Mouse (Mus musculus): ENCODE data around the gene Slc52a3.

The Slc52a3 gene

DNA sequence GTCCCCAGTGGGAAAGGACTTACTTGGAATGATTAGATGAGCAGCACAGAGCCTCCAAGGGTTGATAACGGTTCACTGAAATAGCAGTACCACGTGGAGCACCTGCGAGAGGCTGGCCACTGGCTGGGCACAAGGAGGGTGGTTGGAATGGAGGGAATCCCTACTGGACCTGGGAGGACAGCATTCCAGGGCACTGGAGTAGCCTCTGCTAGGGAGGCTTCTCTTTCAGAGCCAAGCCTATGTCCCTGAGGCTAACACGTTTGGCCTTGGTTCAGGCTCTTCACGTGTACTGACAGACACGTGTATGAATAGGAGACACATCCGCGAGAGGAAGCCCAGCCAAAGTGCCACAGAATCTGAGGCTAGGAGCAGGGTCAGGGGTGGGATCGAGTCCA is 2.2 kb downstream of the Slc52a3 start:
- in situ Hi-C loops (cut with MboI, MseI), result loop anchor here (5.0 to 25.0 kb wide), 2 partner anchors 56 to 1686 kb away; partner anchors contain the start of gene Gm10130

GRCm38 (mm10) chr2:151998932-151999331 is 2.6 kb downstream of the Slc52a3 start:
- in situ Hi-C loops (cut with MboI, MseI), result loop anchor here (5.0 to 25.0 kb wide), 2 partner anchors 57 to 1687 kb away; partner anchors contain the start of gene Gm10130

DNA sequence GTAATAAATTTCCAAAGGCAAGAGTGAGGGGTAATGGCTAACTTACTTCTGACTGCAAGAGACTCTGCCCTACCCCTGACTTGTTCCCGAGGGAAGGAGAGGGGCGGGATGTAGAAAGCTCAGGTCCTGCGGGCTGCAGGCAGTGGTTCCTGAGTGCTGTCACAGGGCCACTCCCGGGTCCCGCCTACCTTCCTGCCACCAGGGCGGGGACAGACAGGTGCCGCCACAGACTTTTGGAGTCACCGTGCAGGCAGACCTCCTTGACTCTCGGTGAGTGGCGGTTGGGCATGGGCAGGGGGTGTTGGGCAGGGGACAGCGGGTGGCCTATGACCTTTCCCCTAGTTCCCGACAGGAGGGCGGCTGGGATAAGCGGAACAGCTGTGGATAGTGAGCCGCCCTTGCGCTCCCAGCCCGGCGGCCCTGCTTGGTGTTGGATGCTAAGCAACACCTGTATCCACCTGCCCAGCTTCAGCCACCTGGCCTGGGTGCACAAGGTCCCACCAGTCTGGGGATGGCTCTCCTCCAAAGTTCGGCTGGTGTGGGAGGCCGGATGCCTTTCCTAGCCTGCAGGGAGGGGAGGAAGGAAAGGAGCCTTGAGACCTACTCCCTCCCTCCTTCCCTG is 3.5 kb downstream of the Slc52a3 start:
- in situ Hi-C loops (cut with MboI, MseI), result loop anchor here (5.0 to 25.0 kb wide), 3 partner anchors 57 to 1687 kb away; partner anchors contain the start of gene Gm10130

- in situ Hi-C loops (cut with MboI, MseI), result loop anchor here (5.0 kb wide), 1 partner anchor 123 kb away; no protein-coding TSS in a partner anchor
Measured at GRCm38 (mm10) chr2:152000291-152000679, 4.0 kb downstream of the Slc52a3 start.

- in situ Hi-C loops (cut with MboI, MseI), result loop anchor here (5.0 kb wide), 1 partner anchor 123 kb away; no protein-coding TSS in a partner anchor
Measured at GRCm38 (mm10) chr2:152000735-152001134, 4.4 kb downstream of the Slc52a3 start.

DNA sequence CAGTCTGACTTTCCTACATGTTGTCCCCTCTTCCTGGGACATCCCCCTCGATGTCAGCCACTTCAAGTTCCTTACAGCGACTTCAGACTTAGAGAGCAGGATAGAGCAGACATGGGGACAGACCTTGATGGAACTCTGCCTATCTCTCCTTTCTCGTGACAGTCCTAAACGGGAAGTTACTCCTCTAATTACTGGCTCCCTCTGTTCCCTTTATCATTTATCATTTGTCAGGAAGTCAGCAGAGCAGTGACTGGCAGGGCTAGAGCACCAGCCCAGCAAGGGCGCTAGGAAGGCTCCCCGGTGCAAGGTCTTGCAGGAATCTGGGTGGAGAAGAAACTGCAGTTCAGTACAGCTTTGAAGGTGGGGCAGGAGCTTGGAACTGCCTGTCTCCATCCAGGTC is 6.2 kb downstream of the Slc52a3 start:
- in situ Hi-C loops (cut with MboI, MseI), result loop anchor here (5.0 kb wide), 1 partner anchor 125 kb away; no protein-coding TSS in a partner anchor

- in situ Hi-C loops (cut with MboI, MseI), result no loop called here
Measured at GRCm38 (mm10) chr2:152007783-152008182, 11.5 kb downstream of the Slc52a3 start.

GRCm38 (mm10) chr2:152009061-152009779 is 12.9 kb downstream of the Slc52a3 start:
- in situ Hi-C loops (cut with MboI, MseI), result no loop called here

DNA sequence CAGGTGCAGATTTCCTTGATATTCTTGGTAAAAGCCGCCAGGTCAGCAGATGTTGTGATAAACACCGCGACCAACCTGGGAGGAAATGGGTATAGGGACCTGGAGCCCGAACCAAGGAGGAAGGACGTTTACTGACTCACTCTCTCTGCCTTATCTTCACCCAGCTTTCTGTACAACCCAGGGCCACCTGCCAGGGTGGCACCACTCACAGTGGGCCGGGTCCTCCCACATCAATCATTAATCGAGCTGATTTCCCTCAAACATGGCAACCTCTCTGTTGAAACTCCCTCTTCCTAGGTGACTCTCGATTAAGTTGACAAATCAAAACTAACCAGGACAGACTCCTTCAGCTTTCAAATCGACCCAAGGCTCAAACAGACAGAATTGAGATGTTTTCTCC is 13.9 kb downstream of the Slc52a3 start:
- in situ Hi-C loops (cut with MboI, MseI), result no loop called here

DNA sequence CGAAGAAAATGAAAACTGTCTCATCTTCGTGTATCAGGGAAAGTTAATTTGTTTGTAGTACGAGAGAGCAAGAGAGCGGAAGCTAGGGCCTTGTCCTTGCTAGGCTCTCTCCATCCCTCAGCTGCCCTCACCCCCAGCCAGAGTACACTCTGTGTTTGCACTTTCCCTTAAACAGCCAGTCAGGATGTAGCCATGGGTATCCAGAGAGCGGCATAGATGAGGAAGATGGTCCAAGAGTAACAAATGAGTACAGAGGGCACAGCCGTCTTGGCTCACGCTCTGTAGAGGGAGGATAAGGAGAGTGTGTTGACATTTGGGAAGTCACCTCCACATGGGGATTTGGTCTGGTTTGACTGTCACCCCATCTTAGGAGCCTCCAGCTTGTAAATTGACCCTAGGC is 14.3 kb downstream of the Slc52a3 start:
- in situ Hi-C loops (cut with MboI, MseI), result no loop called here

GRCm38 (mm10) chr2:152011724-152012123 is 15.4 kb downstream of the Slc52a3 start:
- in situ Hi-C loops (cut with MboI, MseI), result no loop called here

DNA sequence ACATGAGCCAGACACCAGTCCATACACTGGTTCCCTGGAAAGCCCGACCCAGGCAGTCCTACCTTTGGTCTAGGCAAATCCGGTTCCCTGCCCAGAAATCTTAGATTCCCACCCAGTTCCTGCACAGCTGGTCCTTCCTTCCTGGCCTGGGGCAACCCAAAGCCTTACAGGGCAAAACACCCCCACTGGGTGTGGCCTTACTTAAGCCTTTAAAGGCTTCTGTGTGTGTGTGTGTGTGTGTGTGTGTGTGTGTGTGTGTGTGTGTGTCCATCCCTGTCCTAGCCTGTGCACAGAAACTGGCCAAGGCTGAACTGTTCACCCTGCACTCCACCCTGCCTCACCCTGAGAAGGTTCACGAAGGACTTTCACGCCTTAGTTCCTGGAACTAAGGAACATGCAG is 15.9 kb downstream of the Slc52a3 start:
- in situ Hi-C loops (cut with MboI, MseI), result no loop called here

GRCm38 (mm10) chr2:152012701-152013100 is 16.4 kb downstream of the Slc52a3 start:
- in situ Hi-C loops (cut with MboI, MseI), result no loop called here

- in situ Hi-C loops (cut with MboI, MseI), result no loop called here
Measured at GRCm38 (mm10) chr2:152015997-152016396, 19.7 kb downstream of the Slc52a3 start.

DNA sequence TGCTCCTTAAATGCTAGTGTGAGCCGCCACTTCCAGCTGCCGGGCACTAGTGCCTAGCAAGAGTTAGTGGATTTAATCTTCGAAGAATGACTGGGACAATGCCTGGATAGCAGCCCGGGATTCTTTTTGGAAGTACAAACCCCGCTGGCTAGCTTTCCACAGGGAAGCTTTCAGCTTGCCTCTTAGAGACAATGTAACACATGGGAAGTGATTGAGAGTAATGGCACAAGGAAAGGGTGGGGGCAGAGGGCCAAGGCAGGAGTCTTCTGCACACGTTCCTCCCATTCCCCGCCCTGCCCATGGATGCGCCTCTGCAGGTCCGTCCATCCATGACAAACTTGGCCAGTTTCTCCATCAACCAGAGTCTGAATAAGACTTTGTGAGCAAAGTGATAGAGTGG is 20.4 kb downstream of the Slc52a3 start:
- in situ Hi-C loops (cut with MboI, MseI), result no loop called here

DNA sequence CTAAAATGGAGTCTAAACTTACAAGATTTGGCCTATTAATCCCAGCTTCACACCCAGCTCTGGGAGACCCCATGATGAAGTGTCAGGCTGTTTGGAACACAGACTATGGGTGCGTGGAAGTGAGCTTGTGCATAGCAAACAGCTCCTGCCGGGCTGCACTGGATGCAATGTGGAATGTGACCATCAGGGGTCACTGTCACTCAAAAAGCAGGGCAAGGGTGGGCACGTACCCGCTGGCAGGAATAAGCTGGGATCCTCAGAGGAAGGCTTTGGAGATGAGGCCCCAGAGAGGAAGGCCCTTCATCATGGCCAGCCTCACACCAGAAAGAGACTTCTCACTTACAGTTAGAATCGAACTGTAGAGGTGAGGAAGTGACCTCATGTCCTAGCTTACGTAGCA is 23.9 kb downstream of the Slc52a3 start:
- in situ Hi-C loops (cut with MboI, MseI), result loop anchor here (10.0 kb wide), 1 partner anchor 175 kb away; no protein-coding TSS in a partner anchor

GRCm38 (mm10) chr2:152022022-152022421 is 25.7 kb downstream of the Slc52a3 start:
- in situ Hi-C loops (cut with MboI, MseI), result loop anchor here (10.0 kb wide), 1 partner anchor 173 kb away; no protein-coding TSS in a partner anchor

DNA sequence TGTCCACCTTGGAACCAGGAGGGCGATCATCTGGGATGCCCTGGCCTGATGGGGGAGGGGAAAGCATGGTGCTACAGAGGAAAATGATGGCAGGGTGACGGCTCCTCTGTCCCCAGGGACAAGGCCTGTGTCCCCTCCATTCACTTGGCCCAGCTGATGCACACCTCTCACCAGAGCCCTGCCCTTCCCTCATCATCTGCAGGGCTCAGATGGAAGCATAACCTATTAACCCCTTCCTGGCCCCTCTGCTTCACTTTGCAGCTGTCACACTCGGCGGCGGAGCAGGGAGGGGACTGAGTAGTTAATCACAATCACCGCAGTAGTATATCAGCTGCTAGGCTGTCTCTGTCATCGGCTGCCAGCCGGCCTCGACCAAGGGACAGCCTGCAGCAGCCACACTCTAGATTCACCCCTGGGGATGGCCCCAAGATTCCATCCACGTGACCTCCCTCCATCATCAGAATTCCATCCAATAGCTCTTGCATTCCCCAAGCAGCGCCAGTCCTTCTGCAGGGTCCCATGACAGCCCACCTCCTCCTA is 28.6 kb downstream of the Slc52a3 start:
- in situ Hi-C loops (cut with MboI, MseI), result loop anchor here (10.0 kb wide), 1 partner anchor 170 kb away; no protein-coding TSS in a partner anchor

DNA sequence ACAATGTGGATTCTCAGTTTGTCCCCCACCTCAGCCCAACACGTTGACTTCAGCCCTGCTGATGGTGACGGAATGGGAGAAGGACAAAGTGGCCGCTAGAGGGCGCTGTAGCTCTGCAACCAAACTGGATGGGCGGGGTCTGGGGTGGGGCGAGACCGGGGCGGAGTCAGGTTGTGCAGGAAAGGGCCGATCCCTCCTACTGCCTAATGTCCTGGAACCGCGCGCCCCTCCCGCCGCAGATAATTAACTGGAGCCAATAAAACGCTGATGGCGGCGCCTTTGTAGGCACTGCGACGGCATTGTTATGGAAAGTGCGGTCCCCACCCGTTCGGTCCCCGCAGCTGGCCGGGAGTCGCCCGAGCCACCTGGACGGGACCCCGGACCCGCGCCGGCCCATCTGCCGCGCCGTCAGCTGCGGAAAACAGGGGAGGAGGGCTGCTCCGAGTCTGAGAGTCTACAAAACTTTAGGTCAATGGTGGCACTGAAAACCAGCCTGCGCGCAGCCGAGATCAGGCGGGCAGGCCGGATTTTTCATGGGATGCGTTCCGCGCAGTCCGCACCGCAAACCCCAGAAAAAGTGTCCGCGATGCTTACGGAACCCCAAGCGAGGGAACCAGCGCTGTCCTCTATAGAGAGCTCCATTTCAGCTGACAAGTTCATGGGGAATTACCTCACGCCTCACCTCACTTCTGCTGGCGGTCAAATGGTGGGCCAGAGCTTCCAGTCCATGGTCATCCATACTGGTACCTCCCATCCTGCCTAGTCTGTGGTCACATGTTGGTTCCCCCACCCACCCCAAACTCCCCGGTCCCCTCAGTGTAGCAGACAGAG is 33.2 kb downstream of the Slc52a3 start:
- in situ Hi-C loops (cut with MboI, MseI), result loop anchor here (10.0 kb wide), 1 partner anchor 165 kb away; no protein-coding TSS in a partner anchor

GRCm38 (mm10) chr2:152030986-152031385 is 34.7 kb downstream of the Slc52a3 start:
- in situ Hi-C loops (cut with MboI, MseI), result no loop called here

DNA sequence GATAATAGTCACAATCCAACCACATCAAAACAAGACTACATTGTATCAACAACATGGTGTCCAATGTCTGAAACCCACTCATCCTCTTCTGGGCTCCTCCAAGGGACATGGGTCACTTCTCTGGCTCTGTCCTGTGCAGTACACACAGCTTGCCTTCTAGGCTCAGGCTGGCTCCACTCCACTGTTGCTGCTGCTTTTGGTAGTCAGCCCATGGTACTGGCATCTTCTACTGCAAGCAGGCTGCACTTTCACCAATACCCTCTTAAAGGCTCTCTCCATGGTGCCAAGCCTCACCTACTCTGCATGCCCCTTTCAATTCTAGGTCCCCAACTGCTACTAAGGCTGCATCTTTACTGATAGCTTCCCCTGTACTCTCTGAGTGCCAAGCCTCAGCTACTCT is 43.8 kb downstream of the Slc52a3 start:
- in situ Hi-C loops (cut with MboI, MseI), result no loop called here
